Mouse (Mus musculus): ENCODE measurements around the gene Slc43a2.
"Not testable (repeated sequence)": the region's sequence is repeated elsewhere in the genome, so short reads cannot be mapped to it uniquely, and the experiment has no call there.

The Slc43a2 gene

DNA sequence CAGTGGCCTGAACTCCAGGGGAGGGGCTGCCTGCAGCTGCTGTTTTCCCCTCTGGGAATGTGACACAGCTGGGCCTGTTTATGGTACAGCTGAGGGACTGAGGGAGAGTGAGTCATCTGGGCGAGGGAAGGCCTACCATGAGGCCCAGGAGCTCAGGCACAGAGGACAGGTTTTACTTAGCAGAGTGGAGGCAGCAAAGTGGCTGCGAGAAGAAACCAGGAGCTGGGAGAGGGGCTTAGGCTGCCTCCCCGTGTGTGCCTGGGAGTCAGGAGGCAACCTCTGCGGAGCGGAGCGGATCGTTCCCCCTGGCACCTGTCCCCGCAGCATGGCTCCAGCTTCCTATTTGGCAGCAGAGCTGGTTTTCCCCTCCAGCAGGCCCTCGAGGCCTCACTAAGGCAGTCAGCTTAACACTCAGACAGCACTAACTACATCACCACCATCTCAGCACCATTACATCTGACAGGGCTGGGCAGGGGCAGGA, 20.5 kb downstream of the Slc43a2 start:
- DNase-seq: no peak

DNA sequence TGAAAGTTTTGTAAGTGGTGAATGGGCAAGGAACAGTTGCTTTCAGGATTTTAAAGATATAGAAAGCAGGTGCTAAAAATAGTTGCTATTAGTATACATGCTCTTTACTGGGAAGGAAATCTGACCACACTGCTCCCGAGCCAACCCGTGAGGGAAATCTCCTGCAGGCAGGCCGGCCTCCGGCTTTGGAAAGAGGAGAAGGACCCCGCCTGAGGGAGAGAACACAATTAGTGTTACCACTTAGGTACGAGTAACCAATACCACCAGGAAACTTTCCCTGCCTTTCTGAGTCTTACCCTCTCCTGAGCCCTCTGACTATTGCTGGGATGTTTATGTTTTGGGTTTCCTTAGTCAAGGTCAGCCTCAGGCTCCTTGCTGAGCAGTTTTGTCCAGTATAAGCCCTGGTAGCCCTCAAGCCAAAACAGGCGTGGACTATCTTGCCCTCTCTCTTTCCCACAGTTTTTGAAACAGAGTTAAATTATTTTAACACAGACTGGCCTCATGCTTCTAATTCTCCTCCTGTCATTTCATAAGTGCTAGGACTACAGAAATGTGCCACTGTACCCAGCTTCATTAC, 21.5 kb downstream of the Slc43a2 start:
- no peak for DNase-seq

DNA sequence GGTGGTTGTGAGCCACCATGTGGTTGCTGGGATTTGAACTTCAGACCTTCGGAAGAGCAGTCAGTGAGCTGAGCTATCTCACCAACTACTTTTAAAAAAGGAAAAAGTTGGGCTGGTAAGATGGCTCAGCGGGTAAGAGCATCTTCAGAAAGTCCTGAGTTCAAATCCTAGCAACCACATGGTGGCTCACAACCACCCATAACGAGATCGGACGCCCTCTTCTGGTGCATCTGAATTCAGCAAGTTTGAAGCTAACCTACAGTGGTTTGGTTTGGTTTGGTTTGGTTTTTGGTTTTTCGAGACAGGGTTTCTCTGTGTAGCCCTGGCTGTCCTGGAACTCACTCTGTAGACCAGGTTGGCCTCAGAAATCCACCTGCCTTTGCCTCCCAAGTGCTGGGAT, 24.5 kb downstream of the Slc43a2 start:
- not testable (repeated sequence) for DNase-seq

DNA sequence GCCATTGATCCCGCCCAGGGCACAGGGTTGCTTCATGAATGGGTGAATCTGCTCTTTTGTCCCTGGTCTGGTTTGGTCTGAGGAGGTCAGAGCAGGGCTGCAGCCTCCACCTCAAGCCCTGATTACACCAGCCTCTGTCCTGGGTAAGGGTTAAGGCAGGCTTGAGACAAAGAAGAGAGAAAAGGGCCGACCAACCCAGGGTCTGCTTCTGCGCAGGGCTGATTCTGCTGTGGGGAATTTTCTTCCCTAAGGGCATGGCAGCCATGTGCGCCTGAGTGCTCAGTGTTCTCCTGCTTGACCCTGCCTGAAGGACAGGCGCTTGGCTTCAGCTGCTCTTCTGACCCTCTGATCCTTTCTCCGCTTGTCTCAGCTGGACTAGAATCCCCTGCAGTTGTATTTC, 25.6 kb downstream of the Slc43a2 start:
- peak; percentile 38 for DNase-seq

DNA sequence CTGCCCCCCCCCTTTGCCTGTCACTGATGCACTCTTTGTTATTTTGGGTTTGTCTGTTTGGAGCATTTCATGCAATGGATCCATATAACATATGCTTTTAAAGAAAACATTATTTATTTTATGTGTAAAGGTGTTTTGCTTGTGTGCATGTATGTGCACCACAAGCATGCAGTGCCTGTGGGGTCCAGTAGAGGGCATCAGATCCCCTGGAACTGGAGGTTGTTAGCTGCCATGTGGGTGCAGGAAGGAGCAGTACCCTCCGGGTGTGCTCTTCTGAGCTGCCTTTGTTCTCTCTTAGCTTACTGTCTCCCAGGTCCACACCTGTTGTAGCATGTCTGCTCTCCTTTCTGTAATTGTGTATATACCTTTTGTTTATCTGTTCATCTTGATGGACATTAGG, 26.6 kb downstream of the Slc43a2 start:
- no peak for DNase-seq

DNA sequence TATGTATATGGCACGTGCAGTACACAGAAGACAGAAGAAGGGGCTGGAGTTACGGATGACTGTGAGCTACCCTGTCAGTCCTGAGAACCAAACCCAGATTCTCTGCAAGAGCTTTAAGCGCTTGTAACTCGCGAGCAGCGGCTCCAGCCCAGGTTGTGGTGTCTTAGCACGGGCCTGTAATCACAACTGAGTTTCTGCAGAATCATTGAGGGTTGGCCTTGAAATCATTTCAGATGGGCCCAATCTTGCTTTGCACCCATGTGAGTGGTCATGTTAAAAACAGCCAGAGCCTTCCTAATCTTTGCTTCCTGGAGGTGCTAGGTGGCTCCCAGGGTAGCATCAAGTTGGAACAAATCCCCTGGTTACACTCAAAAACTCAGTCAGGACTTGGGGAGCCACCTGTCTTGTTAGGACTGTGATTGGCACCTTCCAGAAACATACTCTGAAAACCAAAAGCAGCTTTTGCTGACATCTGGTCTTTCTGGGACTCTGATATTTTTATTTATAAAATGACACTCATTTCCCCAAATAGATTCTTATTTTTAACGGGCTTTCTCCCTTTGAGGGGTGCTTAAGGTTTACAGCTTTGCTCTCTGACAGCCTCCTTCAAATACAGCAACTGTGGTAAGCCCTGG, 28.5 kb downstream of the Slc43a2 start:
- DNase-seq: no peak

DNA sequence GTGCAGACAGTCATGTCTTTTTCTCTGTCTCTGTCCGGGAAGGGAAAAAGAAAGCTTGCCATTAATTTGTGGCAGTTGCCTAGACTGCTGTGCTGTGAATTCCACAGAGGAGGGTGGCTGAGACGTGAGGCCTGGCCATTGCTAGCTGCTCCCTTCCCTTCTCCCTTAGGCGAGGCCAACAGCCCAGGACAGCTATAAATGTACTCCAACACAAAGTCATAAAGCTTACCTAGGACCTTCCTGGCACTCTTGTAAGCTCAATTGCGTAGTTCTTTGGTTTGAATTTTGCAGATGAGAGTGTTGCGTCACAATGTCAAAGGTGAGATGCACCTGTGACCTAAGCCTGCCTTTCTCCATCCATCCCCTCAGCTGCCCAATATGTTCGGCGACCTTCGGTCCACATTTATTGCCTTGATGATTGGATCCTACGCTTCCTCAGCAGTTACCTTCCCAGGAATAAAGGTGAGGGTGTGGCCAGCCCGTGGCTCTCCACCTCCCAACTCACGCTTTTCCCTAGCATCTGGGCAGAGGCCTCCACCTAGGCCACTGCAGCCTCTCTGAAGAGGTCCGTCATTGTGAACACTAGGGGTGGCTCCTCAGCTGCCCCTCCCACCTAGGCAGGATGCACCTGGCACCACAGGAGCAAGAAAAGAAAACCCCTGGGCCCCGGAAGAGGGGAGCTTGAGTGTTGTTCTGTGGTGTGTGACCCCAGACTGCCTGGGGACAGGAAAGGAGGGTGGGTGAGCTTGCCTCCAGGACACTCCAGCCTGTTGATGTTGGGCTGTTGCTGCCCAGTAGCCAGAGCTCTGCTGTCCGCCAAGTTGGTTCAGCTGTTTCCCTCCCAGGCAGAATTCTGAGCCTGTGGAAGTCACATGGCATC, 29.3 kb downstream of the Slc43a2 start:
- DNase-seq: no peak

DNA sequence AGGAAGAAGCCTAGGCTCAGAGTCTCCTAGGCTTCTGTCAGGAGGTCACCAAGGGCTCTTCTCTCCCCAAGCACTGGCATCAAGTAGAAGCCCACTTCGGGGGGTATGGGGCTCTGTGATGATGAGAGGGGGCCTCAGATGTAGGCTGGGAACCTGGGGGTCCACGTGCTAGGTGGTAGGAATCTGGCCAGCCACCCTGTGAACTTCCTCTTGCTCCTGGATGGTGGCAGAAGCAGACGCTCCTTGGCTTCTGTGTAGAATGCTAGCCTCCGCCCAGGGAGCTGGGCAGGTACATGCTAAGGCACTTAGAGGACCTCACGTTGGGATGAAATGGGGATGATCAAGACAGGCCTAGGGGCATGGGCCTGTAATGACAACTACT, 29.9 kb downstream of the Slc43a2 start:
- DNase-seq: no peak

DNA sequence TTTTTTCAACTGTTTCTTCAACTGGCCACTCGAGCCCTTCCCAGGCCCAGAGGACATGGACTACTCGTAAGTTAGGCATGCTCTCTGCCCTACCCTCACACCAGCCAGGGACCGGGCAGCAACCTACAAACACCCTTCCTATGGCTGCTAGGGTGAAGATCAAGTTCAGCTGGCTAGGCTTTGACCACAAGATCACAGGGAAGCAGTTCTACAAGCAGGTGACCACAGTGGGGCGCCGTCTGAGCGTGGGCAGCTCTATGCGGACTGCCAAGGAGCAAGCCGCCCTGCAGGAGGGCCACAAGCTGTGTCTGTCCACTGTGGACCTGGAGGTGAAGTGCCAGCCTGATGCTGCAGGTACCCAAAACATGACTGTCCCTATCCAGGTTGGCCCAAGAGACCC, 31.3 kb downstream of the Slc43a2 start:
- DNase-seq: no peak

DNA sequence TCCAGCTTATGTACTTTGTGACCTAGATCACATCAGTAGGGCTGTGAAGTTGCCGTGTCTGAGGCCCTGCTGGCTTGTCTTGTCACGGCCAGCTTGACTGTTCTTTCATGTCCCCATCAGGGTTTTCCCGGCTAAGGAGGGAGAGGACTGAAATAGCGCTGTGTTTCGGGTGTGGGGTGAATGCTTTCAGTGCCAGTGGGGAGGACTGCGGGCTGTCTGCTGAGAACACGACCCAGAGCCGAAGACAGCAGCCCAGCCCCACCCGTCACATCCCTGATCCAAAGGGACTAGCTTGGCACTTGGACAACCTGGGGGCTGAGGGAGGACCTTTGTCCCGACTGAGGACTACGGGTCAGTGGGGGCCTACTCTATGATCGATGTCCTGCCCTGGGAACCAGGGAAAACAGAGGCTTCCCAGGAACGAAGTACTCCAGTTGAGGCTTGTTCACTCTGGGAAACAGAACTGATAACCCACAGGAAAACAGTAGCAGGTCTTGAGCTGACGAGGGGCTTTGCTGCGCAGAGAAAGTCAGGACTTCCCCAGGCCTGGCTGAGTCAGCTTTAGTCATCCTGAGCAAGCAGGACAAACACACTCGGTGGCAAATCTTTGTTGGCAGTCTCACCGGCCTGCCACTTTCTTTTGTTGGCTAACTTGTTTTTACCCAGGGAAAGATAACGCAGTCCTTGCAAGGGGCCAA, 32.5 kb downstream of the Slc43a2 start:
- DNase-seq: no peak

DNA sequence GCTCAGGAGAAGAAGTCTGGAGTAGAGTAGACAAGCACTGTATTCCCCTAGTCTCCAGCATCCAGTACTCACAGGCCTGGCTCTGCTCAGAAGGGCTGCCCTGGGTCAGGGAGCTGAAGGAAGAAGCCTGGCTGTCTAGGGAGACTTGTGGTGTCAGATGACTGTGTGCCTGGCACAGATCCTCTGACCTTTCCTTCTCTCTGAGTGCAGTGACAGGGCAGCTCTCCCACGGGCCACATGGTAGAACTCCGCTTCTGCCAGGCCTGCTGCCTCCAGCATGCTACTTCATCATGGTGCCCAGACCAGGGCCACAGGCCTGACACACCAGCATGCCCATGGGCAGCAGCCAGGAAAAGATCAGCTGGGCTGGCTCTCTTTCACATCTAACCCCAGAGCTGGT, 34.4 kb downstream of the Slc43a2 start:
- DNase-seq: peak; percentile 43

DNA sequence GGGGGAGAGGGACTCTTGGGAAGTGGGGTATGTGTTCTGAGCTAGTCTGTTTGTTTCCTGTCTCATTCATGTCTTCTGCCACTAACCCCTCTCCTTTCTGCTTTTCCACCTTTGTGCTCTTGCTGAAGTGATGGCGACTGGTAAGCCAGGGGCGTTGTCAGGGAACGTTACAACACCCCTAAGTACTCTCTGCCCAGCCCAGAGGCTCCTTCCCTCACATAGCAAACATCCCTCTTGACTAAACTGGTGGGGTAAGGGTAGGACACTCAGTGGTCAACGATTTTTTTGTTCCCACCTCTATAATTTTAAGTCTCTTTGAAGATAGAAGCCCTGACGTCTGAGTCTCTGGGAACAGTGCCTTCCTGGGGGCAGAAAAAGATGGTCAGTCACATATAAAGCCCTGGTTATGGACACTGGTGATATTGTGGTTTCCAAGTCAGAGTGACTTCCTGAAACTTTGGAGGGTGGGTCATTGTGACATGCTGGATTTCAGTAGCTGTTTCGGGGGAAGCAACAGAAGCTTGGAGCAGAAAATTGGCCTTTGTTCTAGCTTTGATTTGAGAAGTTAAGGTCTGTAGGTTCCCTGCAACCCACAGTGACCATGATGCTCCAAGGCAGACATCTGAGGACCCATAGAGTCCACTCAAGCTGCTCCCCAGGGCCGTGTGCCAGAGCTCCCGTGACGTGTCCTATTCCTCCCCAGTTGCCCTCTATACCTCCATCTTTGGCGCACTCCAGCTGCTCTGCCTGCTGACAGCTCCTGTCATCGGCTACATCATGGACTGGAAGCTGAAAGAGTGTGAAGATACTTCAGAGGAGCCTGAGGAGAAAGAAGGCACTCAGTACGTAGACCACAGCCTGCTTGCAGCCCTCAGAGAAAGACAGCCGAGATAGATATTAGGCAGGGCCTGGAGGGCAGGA, 35.0 kb downstream of the Slc43a2 start:
- DNase-seq: no peak

DNA sequence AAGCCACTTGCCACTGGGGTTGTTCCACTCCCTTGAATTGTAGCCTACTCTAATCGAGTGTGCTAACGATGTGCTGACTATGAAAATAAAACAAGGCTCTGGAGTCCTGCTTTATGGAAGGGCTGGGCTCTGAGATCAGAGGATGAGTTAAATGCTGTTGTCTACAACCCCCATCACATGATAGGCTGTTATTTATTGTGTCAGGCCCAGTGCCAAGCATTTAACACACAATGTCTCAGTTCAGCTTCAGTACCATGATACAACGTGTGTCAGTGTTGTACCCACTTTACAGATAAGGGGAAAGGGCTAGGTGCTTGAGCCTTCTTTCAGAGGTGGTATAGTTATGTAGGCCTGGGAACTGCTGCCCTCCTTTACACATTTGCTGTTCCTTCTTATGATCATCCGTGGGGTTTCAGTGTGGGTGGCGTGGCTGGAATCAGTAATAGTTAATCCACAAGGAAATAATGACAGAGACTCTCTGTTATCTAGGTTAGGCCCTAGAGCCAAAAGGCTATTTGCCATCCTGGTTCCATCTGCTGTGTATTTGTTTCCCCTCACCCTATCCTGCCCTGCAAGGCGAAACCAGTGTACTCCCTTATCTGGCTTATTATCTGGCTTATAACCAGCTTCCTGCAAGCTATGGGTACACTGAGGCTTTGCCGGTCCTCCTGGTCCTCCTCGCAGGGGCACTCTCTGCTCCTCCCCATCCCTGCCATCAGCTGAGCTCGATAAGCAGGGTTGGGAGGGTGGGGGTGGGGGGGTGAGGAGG, 36.0 kb downstream of the Slc43a2 start:
- DNase-seq: no peak

DNA sequence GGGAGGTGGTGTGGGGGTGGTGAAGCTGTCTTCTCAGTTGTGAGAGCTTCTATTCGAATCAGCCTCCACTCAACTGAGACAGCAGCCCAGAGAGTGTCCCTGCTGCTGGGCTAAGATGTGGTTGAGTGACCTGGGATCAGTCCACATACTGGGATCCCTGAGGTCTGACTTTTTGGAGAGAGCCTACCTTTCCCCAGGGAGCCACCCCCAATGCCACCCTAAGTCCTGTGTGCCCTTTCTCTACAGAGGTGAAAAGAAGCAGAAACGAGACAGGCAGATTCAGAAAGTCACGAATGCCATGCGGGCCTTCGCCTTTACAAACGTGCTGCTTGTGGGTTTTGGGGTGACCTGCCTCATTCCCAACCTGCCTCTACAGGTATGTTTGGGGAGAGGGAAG, 36.6 kb downstream of the Slc43a2 start:
- no peak for DNase-seq

DNA sequence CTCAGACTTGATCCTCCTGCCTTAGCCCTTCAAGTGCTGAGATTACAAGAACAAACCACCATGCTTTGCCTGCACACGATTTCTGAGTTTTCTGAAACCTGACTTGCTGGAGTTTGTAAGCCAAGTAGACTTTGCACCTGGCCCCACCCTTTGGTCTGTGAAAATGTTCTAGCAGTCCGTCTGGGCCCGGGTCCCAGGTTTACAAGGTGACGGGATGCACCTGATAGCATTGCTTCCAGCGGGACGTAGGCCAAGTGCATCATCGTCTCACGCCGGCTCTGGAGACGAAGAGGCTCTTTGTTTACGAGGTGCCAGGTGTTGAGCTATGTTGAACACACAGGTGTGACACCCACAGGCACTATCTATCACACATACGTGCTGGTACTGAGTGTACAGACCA, 37.5 kb downstream of the Slc43a2 start:
- DNase-seq: peak; percentile 71

DNA sequence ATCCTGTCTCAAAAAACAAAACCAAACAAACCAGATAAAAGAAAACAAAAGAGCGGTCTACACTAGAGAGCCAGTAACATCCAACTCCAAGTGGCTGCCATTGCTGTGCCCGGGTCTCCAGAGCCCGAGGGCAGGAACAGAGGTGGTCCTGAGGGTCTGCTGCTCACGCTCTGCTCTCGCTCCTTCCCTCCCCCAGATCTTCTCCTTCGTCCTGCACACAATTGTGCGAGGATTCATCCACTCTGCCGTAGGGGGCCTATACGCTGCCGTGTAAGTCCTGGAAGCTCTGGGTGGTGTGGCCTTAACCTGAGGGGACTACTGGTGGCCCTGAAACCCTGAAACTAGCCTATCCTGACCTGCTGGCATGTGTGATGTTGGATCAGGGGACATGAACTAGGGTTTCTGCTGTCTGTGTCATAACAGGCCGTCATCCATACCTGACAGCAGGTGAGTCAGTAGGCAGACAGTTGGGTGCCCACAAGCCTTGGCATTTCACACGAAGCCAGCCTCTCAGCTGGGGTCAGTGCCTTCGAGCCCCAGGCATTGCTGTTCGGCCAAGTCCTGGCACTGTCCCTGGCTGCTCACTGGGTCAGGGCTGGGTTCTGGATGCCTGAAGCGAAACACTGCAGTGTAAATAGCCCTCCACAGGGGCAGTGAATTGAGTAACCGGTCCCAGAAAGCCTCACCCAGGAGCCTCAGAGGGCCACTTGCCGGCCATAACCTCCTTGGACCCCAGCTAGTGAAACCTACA, 39.1 kb downstream of the Slc43a2 start:
- DNase-seq: peak; percentile 17

DNA sequence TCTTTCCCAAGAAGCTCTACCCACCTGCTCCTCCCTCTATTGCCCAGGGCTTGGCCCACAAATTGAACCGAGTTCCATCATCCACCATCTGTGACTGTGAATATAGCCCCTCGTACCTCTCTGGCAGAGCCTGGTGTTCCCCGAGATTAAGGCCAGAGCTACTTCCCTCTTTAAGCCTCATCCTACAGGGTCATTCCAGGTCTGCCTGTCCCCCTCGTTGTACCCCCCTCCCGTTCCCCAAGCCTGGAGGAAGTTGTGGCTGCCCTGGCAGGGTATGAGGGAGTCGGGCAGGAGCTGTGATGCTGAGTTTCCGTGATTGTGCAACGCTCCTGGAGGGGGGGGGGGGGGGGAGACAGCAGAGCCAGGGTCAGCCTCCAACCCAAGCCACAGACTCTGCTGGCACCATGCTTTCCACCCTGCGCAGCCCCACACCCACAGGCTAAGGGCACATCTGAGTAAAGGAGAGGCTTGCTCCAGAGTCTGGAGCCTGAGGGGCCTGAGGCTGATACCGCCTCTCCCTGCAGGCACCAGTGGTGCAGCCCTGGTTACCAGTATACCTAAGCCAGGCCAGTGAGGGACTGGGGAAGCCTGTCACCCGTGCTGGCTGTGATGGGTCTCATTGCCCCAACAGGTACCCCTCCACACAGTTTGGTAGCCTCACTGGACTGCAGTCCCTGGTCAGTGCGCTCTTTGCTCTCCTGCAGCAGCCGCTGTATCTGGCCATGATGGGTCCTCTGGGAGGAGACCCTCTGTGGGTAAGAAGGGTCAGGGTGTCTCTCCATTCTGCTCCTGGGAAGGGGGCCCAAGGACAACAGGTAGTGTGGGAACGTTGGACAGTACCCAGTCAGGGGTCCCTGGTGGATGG, 39.9 kb downstream of the Slc43a2 start:
- peak; percentile 11 for DNase-seq

DNA sequence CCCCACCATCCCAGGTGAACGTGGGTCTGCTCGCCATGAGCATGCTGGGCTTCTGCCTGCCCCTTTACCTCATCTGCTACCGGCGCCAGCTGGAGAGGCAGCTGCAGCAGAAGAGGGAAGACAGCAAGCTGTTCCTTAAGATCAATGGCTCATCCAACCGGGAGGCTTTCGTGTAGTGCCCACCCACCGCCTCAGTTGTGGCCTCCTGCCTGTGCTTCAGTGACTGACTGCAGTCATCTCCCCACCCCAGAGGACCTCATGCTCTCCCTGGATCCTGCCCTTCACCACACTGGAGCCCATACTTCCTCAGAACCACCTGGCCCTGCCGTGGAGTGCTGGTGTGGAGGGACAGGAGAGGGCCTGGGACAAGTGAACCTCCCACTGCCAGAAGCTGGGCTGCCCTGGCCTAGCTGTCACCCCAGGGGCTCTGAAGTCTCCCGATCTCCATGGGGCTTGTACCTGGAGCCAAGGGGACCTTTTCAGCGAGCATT, 40.9 kb downstream of the Slc43a2 start:
- no peak for DNase-seq

DNA sequence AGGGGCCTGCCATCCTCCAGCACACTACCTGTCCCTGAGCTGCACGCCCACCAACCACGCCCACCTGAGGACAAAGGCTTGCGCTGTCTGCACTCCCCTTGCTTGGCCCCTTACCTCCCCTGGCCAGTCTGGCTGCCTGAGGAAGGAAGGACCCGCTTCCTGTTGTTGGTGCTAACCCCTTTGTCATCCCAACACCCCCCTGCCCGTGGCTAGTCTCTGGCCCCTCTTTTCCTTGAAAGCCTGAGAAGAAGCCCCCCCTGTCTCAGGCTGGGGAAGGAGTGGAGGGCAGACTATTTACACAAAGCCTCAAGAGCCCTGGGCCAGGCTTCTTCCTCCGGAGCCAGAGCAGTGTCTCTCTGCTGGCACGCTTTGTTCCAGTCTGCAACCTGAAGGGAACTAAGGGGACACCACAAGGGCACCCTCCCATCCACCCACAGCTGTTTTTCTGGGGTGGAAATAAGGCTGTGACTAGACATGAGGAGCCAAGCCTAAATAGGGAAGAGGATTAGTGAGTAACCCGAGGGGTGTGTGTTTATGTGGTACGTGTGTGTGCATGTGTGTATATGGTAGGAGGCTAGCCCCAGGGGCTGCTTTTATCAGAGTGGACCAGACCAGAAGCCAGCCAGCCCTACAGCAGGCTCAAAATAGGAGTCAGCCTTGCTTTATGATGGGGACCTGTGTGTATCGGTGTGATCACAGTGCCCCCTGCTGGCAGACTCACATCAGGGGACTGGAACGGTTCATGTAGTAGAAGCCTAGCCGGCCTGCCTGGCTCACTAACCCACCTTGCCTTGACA, 41.6 kb downstream of the Slc43a2 start:
- peak; percentile 90 for DNase-seq
